Mouse (Mus musculus) lung, postnatal 4 days (tissue): Measurements from ENCODE around the gene Tmem140.
A peak's percentile ranks its signal among the peaks of the same experiment; 100 is the strongest.

ENCODE experiments used
- DNase-seq, 2 experiments: peaks; one replicate each; pipeline ENCODE4 v3.0.0; 2021

The Tmem140 gene

DNA sequence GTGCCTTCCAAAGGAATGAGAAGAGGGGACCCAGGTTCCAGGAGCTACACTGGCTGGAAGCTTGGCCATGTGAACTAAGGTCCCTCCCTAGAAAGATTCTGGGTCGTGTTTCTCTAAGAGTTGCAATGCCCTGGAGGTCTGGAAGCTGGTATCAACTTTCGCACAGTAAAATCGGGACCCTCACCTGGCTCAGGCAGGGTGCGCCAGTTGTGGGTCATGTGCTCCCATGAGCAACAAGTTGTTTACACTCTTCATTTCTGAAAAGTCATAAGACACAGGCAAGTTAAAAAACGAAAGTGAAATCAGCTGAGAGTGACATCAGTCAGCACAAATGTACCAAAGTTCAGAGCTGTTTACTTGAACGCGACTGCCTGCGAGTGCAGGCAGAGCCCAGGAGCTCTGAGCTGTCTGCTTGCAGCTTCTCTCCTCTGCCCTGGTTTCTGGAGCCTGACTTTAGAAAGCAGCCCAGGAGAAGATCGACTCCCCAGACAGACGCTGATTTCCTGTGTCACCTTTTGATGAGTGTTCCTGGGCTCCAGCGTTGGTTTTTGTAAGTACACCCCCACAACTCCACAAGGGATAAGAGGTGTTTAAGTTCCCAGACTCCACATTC lies at the start of gene Tmem140:
Gene Tmem140, plus strand, starts transcription at position 356 of the 613 bp plus-strand sequence.
- DNase-seq, result peak; percentile 55 to 58

DNA sequence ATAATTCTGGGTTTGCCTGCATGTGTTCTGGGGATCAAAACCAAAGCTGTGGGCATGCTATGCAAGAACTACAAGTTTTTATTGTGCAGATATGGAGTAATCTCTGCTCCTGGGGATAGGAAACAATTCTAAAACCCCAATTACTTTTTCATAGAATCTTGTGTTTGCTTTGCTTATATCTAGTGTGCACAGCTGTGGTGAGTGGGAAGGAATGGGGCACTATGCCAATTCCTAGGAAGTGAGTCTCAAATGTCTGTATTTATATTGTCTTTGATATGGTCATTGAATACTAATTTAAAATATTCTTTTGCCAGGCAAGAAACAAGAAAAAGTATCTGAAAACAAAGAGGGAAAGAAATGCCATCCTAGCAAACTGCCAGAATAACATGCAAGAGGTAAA lies 38.5 kb upstream of the Tmem140 start:
- DNase-seq, result no peak

DNA sequence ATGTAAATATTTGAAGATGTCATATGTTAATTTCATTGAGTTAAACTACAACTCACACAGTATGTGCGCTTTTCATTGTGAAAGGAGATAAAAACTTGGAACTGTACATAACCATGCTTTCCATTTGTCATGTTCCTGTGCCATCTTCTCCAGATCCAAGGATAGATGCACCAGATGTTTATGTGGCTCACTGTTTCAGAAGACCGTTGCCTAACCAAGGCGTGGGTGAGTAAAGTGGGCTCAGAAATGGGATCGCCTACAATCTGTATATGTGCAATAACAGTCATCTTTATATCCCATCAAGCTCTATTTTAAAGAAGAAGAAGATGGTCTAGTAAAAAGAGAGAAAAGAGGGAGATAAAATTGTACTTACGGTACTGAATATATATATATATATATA lies 30.6 kb upstream of the Tmem140 start:
- no peak for DNase-seq

DNA sequence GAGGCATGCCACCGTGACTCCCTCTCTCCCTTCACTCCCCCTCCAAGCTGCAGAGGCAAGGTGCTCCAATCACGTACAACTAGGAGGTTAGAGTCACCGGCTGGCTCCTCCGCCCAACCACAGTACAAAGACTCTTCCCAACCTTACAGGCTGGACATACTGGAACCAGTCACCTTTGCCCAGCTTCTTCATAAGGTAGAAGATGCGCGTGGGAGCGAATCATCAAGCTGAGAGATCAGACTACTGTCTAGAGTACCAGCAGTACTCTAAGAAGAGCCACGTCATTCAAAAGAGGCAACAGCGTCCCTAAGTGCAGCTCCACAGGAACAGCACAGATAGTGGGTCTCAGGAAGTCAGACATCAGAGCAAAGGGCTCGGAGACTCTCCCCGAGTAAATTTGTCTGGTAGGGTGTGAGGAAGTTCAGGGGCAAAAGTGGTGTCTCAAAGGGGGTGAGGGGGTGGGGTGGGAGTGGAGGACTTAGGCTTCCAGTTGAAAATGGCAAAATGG lies 1.3 kb upstream of the Tmem140 start:
- DNase-seq, result no peak

DNA sequence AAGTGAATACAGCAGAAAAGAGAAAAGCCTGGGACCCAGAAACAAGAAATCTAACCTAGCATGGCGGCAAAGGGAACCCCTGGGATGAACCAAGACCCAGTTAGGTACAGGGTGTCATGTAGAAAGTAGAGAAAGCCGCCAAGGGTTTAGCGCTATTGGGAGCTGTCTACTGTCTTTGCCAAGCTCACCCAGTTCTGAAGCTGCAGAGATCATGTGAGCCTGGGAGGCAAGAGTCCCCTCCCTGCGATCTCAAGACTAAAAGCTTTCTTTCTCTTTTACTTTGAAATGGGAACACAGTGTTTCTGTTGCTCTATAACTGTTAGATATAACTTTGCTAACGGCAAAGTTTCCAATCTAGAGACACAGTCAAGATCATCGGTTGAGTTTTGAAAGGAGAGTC lies 565 bp upstream of the Tmem140 start:
- DNase-seq, result no peak

DNA sequence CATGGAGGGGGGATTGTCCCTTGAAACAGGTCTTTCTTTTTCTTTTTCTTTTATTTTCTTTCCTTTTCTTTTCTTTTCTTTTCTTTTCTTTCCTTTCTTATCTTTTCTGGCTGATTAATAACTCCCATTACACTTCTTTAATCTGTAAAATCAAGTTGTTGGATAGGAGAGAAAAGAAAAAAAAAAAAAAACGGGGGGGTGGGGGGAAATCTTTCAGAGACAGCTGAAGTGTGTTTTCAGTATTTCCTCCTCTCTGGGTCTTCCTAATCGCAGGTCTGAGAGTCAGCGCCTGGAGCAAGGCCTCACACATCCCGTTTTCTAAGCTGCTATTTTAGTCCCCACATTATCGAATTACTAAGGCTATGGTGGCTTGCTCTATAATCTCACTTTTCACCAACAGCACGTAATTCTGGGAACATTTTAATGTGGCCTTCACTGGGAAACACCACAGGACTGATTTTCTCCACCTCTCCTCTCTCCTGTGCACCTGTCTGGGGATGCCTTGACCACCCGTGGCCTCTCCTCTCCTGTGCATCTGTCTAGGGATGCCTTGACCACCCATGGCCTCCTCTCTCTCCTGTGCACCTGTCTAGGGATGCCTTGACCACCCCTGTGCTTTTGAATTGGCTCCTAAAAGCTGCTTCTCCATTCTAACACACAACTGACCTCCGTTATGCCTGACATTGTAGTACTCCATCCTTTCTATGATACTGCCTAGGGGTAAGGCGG lies 1.0 kb downstream of the Tmem140 start:
- no peak for DNase-seq

DNA sequence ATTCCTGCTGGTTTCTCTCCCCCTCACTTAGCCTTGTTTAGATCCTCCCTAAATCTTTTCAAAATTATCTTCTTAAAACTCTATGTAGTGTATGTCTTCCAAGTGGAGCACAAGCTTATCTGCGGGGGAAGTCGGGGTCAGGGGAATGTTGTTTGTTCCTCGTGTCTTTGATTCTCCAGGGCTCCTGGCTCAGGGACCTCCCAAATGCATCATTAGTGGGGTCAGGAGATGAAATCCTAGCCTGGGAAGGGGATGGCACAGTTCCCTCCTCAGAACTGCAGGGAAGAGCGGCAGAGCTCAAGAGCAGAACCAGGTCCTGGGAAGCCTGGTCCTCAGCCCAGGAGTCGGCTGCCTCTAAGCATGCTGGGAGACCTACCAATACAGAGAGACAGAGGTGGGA lies 2.3 kb downstream of the Tmem140 start:
- no peak for DNase-seq

DNA sequence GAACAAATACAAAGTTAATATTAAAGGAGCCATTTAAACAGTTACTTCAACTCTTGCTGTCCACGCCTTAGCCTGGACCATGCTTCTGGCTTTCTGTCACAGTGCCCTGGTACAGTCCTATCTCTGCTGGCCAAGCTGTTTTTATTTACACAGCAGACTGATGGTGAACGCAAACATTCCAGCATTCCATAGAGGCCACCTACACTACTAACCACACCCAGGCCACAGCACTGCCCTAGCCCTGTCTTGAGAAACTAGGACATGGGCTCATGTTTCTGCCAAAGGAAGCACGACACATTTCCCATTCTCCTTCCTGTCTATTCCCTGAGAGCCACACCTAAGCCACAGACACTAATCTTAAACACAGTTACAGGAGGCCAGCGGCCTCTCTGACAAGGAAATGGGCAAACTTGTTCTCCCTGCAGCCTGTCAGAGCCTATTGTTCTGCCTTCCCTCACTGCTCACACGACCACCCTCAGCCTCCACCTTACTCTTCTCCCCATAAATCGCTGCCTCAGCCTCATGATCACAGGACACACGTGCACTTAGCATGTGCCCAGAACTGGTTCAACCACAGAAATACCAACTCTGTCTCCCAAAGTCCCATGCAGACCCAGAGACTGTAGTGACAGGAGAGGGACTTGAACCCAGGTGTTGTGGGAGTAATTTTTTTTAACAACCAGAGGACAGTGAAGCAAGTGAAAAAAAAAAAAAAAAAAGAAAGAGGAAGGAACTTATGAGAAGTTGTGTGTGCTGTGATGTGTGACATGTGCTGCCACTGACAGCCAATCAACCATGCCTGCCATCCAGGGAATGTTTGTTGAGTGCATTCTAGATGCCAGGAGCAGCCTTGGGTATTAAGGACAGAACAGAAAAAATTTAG lies 3.0 kb downstream of the Tmem140 start:
- peak; percentile 63 to 82 for DNase-seq

DNA sequence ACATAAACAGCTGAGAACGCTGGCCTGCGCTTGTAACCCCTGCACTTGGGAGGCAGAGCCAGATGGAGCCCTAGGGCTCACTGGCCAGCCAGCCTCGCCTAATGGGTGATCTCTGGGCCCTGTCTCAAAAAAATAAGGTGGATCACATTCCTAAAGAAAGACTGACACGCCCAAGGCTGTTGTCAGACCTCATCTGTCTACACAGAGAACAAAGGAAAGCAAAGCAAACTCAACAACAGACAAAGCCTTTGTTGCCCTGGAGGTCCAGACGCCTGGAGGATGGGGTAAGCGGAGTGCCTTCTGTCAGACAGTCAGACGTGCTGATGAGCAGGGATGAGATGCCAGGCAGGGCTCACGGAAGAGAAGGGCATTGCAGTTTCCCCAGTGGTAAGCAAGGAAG lies 3.8 kb downstream of the Tmem140 start:
- DNase-seq, result no peak

DNA sequence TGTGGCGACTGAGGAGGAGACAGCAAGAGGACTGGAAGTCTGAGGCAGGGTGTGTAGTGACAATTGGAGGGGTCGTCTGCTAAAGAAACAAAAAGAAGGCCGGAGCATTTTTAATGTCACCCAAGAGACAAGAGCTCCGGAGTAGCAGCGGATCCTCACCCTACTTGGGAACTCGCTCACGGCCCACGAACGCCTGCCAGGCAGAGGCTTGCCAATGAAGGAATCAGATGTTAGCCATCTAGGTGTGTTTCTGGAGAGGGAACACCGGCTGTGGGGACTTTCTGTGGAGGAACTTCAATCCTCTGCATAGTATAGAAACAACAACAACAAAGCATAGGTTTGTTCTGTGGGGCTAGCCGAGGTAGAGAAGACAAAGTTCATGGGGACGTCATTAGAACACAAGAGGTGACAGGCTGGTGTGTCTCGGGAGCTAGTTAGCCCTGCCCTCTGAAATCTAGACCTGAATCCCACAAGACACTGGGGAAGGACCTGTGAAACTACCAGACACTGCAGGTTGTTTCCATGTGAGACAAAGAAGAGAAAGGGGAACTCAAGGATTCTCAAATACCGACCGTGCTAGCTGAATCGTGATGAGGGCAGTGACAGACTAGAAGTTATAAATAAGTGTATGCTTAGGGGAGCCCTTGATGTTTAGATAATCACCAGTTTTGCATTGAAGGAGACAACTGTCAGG lies 4.5 kb downstream of the Tmem140 start:
- no peak for DNase-seq

DNA sequence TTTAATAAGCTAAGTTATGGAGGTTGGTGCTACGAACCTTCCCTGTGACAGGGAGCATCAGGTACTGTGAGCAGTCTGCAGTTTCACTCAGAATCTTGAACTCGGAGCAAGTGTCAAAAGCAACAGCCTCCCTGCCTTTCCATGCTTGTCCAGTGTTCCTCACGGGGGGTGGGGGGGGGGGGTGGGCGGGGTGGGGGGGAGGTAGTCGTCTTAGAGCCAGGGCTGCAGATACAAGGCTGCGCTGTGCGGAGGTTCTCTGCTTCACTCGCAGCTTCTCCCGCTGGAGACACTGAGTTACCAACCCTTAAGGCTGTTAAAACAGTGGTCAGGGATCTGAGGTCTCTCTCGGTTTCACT lies 5.0 kb downstream of the Tmem140 start:
- DNase-seq, result no peak

DNA sequence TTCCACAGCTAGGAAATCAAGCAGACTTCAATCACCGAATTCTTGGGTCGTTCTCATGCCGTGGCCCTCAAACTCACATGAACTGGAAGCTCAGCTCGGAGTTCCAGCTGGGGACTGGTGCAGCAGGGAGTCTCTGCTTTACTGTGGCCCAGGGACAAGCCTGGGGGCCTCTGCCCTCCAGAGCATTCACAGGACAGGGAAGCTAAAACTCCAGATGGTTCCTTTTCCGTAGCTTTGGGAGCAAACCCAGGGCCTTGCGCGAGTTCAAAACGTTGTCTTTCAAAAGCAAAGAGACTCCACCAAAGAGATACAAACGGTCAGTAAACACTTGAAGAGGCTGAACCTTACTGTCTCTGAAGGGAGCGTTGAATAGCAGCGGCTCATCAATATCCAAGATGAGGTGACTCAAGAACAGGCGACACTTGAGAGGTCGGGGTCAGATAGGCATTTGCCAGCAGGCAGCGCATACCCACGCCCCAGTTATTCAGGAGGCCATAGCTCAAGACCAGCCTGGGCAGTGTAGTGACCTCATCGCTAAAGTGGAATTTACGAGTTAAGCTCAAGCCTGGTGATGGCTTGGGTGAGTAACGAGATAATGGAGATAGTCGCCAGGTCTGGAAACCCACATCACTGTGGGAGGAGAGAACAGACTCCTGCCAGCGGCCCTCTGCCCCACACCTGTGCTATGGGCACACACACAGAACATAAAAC lies 5.7 kb downstream of the Tmem140 start:
- DNase-seq, result peak in 1 of 2 experiments; percentile 55

DNA sequence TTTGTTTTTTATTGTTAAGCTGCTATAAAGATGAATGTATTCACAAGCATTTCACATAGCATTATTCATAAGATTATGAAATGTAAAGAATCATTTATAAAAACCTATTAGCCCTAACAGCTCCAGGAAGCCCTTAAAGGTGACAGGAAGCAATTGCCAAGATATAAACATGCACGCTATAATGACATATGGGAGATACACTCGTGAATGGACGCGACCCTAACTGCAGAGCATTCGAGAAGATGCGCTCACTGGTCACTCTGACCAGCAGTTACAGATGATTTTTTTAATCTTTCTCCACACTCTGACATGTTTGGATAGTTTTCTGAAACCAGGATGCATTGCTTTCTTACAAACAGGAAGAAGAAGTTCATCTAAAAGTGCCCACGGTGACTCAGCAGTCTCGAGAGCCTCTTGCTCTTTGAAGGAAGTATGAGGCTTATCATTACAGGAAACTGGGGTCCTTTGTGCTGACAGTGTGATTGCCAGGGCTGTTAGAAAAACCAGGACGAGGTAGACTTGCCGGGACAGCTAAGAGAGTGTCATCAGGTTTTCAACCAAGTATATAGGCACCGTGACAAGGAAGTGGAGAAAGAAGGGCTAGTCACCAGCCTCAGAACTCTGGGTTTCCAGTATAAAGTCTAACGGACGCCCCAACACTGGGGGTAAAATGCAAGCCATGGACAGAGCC lies 6.4 kb downstream of the Tmem140 start:
- peak in 1 of 2 experiments; percentile 52 for DNase-seq

DNA sequence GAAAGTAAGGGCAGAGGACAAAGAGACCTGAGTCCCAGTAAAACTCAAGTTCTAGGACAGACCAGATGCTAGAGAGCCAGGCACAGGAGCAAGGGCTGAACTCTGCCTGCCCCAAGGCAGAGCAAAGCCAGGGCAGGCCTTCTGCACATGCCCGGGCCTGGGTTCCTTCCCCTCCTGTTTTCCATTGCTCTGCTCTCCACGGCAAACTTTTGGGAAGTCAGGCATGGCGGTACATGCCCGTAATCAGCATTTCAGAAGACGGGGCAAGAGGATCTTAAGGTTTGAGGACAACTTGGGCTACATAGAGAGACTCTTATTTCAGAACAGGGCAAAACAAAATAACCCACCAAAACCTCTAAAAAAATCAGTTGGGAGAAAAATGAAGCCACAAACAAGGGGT lies 7.2 kb downstream of the Tmem140 start:
- DNase-seq, result no peak

DNA sequence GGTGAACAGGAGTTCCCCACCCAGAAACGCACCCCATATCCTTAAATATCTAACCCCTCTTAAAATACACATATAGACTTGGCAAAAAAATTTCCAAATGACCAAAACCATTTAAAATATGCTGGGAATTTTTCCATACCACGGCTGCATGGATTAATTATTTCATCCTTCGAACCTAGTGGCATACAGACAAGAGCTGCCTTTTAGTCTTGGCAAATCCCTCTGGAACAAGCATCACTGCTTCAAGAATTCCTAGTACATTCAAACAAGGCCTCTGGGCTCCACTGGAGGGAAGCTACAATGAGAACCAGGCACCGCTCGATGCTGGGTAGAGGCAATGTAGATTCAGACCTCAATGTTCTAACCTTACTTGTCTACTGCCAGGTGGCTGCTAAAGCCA lies 7.8 kb downstream of the Tmem140 start:
- DNase-seq, result no peak

DNA sequence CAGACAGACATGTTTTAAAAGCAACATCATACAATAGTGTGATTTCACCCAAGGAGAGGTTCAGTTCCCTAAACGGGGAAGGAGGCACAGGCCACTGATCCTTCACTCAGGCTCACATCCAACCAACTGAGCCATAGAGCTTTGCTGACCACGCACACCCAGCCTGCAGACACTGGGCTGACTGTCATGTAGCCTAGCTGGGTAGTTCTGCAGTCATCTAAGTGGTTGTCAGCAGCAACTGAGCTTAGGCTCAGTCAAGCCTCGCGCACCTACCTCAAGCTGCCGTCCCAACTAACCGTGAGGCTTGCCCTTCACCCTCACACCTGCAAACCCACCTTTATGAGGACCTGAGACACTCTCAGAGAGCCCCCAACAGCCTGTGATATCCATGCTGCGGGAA lies 9.0 kb downstream of the Tmem140 start:
- DNase-seq, result no peak

DNA sequence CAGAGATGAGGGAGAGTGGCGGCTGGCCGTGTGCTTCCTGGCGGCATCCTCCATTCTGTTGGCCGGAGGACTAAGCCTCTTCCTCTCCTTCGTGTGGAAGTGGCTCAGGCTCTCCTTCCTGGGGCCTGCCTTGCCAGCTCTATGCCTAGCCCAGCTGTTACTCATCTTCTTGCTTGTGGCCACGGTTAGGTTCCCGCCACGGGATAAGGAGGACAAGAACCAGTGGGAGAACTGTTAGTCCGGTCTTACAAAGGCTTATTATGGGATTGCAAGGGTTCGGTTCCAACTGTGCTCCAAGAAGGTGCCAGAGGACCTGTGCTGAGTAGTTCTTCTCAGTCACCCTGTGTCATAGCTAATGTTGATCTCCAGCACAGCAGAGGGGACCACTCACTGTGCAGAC lies 9.9 kb downstream of the Tmem140 start:
- DNase-seq, result no peak

DNA sequence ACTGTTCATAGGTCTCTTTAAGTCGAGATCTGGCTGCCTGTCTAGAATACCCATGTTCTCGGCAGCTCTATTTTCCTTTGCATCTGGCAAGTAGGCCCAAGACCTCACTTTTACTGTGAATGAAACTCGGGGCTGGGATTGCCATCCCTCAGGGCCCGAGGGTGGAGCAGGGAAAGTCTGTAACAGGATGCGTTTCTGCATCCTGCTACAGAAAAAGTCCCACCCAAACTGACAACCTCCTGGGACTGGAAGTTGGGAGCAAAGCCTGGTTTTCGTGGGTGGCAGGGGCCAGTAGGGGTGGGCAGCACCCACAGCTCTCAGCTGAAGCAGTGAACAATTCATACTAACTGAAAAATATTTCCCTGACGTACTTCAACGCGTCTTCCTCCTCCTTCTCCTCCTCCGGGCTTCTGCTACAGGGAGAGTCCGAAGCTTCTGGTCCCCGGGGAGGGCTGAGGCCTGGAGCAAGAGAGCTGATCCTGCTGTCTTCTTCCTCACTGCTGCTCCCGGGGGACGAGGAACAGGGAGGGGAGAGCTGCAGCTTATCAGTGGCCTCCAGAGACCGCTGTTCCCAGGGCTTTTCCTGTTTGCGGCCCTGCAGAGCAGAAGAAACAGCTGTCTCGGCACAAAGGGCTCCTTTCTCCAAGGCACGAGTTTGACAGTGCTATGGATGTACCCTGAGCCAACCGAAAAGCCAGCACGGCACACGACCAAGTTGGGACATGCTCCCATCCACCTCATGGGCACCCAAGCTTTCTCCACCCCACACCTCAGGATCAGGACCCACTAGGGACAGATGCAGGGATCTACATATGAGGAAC lies 11.4 kb downstream of the Tmem140 start:
- peak; percentile 72 to 87 for DNase-seq

DNA sequence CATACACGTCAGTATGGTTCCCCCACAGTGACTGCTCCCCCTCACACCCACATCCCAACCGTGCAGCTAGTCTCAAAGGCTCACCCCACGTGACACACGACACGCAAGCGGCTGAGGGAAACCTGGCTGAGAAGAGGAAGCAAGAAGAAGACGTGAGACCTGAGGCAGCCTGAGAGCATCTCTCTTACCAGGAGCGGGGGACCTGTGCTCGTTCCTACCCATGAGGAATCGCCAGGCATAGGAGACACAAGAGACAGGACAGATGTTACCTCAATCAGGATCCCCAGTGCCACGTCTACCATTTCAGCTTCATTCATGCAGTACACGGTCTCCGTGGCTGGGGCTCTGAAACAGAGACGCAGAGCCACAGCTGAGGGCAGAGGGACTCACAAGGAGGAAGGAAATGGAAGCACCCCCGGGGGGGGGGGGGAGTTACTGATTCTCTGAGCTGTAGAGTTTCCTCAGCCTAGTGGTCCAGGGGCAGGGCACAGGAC lies 12.4 kb downstream of the Tmem140 start:
- peak; percentile 50 to 60 for DNase-seq
